Mouse (Mus musculus) naive thymus-derived CD4-positive, alpha-beta T cell, adult 2 months (primary cell): Measurements from ENCODE around the gene Sf1.
A peak's percentile ranks its signal among the peaks of the same experiment; 100 is the strongest.

ENCODE experiments used
- DNase-seq: peaks from one replicate; pipeline ENCODE4 v3.0.0-alpha.2; 2011; ENCODE audit warnings: low read depth

Sf1 gene

GRCm38 (mm10) chr19:6341453-6342077, 21.9 kb upstream of the Sf1 start:
- peak; percentile 64 for DNase-seq

DNA sequence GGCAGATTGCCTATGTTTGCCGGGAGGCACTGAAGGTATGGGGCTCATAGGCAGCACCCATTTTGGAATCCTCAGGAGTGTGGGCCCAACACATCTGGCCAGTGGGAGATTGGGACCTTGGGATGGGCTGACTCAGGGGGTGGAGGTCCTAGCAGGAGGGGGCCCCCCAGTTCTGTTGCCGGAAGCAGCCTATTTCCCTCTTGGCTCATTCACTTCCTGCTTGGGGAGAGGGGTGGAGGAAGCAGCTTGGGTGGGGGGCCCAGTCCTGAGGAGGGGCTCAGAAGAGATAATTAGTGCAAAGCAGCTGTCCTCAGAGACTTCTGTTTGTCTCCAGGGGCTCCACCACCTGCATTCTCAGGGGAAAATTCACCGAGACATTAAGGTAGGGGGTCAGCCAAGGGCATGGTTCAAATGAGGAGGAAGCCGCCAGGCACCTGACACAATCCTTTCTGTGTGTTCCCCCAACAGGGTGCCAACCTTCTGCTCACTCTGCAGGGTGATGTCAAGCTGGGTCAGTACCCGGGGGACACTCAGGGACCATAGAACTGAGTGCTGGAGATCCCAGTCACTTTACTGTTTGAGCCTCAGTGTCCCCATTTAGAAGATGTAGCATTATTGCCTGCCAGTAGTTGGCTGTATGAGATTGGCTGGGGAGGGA, 21.1 kb upstream of the Sf1 start:
- DNase-seq: peak; percentile 35

- peak; percentile 46 for DNase-seq
Measured at GRCm38 (mm10) chr19:6343066-6343925, 20.2 kb upstream of the Sf1 start.

DNA sequence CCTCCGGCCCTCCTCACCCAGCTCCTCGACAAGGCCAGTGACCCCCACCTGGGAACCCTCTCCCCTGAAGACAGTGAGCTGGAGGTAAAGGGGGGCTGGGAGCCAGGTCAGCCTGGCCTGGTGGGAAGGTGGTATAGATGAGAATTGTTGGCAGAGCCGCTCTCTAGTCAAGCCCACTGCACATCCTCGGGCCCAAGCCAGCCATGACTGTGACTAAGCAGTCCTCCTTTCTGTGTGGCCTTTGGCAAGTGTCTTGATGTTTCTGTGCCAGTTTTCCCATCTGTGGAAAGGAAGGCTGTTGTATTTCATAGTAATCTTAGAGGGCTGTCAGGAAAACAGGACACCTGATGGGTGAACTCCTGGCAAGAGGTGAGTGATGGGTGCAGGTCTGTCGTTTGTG, 19.5 kb upstream of the Sf1 start:
- peak; percentile 23 for DNase-seq

GRCm38 (mm10) chr19:6346023-6346422, 17.5 kb upstream of the Sf1 start:
- DNase-seq: no peak

DNA sequence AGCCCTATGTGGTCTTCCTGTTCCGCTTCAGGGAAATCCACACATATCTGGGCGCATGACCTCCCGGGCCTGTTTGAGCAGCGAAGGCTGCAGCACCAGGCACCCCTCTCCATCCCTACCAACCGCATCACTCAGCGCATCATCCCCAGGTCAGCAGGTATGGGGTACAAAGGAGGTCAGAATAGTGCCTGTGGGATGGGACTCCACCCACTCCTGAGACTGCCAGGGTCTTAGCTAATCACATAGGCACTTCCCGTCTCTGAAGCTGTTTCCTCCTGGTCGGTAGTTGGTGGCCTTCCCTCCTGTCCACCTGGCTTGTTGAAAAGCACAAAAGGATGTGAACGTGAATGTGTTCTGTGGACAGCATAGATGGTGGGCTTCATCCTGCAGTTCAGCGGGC, 16.8 kb upstream of the Sf1 start:
- peak; percentile 10 for DNase-seq

DNA sequence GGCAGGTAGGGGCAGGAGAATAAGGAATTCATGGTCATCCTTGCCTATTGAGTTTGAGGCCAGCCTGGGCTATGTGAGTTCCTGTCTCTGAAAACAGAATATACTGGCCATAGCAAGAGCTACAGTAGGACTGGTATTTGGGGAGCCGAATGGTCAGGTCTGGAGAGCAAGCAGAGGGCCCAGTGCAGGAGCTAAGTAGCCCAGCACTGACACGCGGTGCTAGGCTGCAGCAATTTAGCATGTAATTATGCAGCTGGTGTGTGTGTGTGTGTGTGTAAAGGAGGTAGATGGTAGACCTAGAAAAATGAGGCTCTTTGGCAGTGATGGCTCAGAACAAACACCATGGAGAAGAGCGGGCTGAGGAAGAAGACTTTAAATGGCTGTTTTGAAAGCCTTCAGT, 15.9 kb upstream of the Sf1 start:
- DNase-seq: peak; percentile 6

DNA sequence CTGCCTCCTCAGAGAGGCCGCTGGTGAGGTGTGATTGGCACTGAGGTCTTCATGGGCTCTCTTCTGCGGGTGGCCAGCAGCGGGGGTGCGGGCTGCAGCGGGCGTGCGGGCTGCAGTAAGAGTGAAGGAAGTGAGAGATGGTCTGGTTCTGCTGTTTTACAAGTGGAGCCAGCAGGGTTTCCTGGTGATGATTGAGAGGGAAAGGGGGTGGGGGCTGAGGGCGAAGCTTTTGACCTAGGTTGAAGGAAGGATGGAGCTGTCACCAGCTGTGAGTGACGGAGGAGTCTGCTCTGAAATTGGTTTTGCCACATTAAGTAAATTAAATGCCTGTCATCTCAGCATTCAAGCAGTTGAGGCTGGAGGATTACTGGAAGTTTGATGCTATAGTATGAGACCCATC, 14.8 kb upstream of the Sf1 start:
- DNase-seq: no peak

GRCm38 (mm10) chr19:6349215-6349983, 14.1 kb upstream of the Sf1 start:
- no peak for DNase-seq

DNA sequence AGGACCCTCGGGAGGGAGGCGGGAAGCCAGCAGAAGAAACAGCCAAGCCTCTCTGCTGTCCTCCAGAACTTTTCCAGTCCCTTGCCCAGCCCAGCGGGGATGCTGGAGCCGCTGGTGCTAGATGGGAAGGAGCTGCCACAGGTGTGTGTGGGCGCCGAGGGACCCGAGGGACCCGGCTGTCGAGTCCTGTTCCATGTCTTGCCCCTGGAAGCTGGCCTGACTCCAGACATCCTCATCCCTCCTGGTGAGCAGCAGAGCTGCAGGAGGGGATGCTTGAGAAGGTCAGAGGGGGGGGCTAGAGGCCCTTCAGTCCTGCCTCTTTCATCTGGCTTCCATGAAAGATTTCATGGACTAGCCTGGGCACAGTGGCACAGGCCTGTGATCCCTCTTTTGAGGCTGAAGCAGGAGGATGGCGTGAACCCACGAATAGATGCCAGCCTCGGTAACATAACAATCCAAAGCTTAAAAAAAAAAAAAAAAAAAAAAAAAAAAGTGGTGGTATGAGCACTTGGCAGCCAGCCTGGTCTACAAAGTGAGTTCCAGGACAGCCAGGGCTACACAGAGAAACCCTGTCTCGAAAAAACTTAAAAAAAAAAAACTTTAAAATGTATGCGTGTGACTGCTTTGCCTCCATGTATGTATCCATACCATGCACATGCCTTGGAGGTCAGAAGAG, 11.9 kb upstream of the Sf1 start:
- no peak for DNase-seq

DNA sequence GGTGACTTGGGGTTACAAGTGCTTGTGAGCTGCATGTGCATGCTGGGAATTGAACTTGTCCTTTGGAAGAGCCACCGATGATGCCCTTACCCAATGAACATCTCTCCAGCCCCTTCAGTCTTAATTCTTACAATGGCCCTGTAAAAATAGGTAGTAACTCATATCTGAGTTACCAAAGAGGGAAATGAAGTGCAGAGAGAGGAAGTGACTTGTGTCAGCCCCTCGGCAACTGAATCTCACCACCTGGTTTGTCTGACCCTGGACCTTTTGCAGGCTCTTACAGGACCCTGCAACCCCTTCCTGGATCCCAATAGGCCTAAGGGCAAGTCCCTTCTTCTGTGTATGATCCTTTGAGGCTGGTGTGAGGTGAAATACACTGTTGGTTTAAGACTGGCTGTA, 11.4 kb upstream of the Sf1 start:
- no peak for DNase-seq

GRCm38 (mm10) chr19:6354030-6354429, 9.5 kb upstream of the Sf1 start:
- DNase-seq: no peak

GRCm38 (mm10) chr19:6361291-6361690, 2.2 kb upstream of the Sf1 start:
- DNase-seq: no peak

DNA sequence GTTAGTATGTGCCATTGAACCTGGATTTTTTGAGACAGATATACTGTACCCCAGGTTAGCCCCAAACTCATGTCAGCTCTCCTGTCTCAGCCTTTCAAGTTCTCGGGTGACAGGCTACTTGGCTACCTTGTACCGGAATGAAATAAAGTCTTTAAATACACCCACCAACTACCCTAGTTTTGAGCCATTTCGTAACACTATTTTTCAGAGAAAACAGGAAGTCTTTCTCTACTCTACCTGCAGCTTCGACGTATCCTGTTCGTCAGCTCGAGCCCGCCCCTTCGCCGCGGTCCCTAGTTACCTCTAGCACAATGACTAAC, 439 bp upstream of the Sf1 start:
- no peak for DNase-seq

- DNase-seq: peak; percentile 95
Measured at GRCm38 (mm10) chr19:6364317-6364725, 831 bp downstream of the Sf1 start.

- DNase-seq: no peak
Measured at GRCm38 (mm10) chr19:6364842-6365241, 1.4 kb downstream of the Sf1 start.

GRCm38 (mm10) chr19:6370175-6370574, 6.7 kb downstream of the Sf1 start:
- no peak for DNase-seq

DNA sequence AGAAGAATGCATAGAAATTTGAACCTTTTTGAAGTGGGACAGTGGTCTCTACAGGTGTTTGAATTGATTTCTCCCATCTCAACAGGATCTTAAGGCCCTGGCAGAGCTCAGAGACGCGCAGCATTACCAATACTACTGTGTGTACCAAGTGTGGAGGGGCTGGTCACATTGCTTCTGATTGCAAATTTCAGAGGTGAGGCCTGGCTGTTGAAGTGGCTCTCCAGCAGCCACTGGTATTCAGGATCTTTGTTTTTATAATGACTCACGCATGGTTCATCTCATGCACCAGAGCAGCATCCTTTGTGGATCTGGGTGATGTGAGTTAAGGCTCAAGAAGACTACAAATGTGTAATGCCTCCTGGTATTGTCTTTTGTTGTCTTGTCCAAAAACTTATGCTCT, 8.9 kb downstream of the Sf1 start:
- DNase-seq: no peak

DNA sequence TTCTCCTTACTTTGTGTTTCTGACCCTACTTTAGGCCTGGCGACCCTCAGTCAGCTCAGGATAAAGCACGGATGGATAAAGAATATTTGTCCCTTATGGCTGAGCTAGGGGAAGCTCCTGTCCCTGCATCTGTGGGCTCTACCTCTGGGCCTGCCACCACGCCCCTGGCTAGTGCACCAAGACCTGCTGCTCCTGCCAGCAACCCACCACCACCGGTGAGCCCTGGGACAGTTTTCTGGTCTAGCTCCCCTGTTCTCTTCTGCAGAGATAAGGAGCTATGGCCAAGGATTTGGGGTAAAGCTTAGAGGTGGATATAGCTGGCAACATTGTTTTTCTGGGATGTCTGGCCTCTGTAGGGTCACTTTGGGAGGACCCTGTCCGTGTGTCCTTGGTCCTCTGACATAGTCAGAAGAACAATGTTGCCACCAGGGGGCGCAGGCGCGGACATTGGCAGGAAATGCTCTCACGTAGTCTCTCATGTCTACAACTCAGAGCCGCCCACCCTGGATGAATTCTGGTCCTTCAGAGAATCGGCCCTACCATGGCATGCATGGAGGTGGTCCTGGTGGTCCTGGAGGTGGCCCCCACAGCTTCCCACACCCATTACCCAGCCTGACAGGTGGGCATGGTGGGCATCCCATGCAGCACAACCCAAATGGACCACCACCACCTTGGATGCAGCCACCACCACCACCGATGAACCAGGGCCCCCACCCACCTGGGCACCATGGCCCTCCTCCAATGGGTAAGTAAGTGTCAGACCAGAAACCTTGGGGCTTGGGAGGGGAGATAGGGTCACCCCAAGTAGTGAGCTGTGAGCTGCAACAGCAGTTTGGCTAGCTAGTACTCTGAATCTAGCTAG, 10.3 kb downstream of the Sf1 start:
- DNase-seq: peak; percentile 90

- DNase-seq: no peak
Measured at GRCm38 (mm10) chr19:6374571-6374970, 11.1 kb downstream of the Sf1 start.
